Mouse (Mus musculus) embryo, embryonic 11 days (tissue): ENCODE measurements at regions not wholly inside any gene's neighbourhood (a gene's known extent, or its start where the extent isn't known, plus 50 kb on each side); places are given as distances from the start of the nearest gene placed in this dataset.
A peak's percentile ranks its signal among the peaks of the same experiment; 100 is the strongest.

Source experiments
- DNase-seq: peaks from one replicate; pipeline ENCODE4 v3.0.0-alpha.2; 2015

- no peak for DNase-seq
These were observed 147.5 kb upstream of the Mrps10 start for GRCm38 (mm10) chr17:47221068-47221796.

GRCm38 (mm10) chr17:47219846-47220245 is 148.8 kb upstream of the Mrps10 start:
- DNase-seq: no peak

- no peak for DNase-seq
These were observed 152.2 kb upstream of the Mrps10 start for GRCm38 (mm10) chr17:47216490-47216889.

- no peak for DNase-seq
These were observed 152.8 kb upstream of the Mrps10 start for GRCm38 (mm10) chr17:47215841-47216240.

GRCm38 (mm10) chr17:47214111-47214510 is 154.6 kb upstream of the Mrps10 start:
- no peak for DNase-seq

- DNase-seq: no peak
These were observed 158.1 kb upstream of the Mrps10 start for GRCm38 (mm10) chr17:47210441-47211196.

GRCm38 (mm10) chr17:47208886-47209585 is 159.7 kb upstream of the Mrps10 start:
- DNase-seq: no peak

- no peak for DNase-seq
These were observed 161.2 kb upstream of the Mrps10 start for GRCm38 (mm10) chr17:47207471-47207870.

- DNase-seq: no peak
These were observed 164.1 kb upstream of the Mrps10 start for GRCm38 (mm10) chr17:47204470-47205162.

GRCm38 (mm10) chr17:47199206-47199605 is 169.5 kb upstream of the Mrps10 start:
- no peak for DNase-seq

- DNase-seq: no peak
These were observed 170.7 kb upstream of the Mrps10 start for GRCm38 (mm10) chr17:47197957-47198356.

GRCm38 (mm10) chr17:47196992-47197391 is 171.7 kb upstream of the Mrps10 start:
- no peak for DNase-seq

GRCm38 (mm10) chr17:47195981-47196380 is 172.7 kb upstream of the Mrps10 start:
- no peak for DNase-seq

GRCm38 (mm10) chr17:47194463-47195012 is 174.1 kb upstream of the Mrps10 start:
- DNase-seq: no peak

GRCm38 (mm10) chr17:47191416-47191815 is 177.3 kb upstream of the Mrps10 start:
- DNase-seq: no peak

- DNase-seq: no peak
These were observed 178.9 kb upstream of the Mrps10 start for GRCm38 (mm10) chr17:47189770-47190169.

- no peak for DNase-seq
These were observed 173.8 kb upstream of the Ubr2 start for GRCm38 (mm10) chr17:47184148-47184547.

- DNase-seq: peak; percentile 36
These were observed 171.8 kb upstream of the Ubr2 start for GRCm38 (mm10) chr17:47182118-47182517.

GRCm38 (mm10) chr17:47179410-47179809 is 169.1 kb upstream of the Ubr2 start:
- peak; percentile 51 for DNase-seq

GRCm38 (mm10) chr17:47178705-47179104 is 168.3 kb upstream of the Ubr2 start:
- DNase-seq: peak; percentile 41

GRCm38 (mm10) chr17:47177671-47178246 is 167.4 kb upstream of the Ubr2 start:
- no peak for DNase-seq

GRCm38 (mm10) chr17:47176328-47176727 is 166.0 kb upstream of the Ubr2 start:
- no peak for DNase-seq
